Mouse (Mus musculus): ENCODE results near the gene Galnt17. TPM values are rescaled to one million over a fixed set of nuclear protein-coding genes. Genes with fewer than 3 reads are reported as not detected.

Gene Galnt17
- polyA plus RNA-seq, 1 experiment from 2014 or later, result 0.95 TPM

- Histone ChIP-seq H3K27ac (no peak overlapping the region), H3K9me3 (peaks cover 4% of the 10 kb centered on the region; the same call in 1 of the 2 replicates), H3K27me3 (ENCODE audit: insufficient read depth, poor library complexity, severe bottlenecking) (no peaks in the 10 kb centered on the region), H3K4me3 (no peak overlapping the region), H3K36me3 (no peaks in the 10 kb centered on the region), H3K4me1 (no peaks in the 10 kb centered on the region)
- 85% methylated on average over 1 of the region's 1 CpGs for WGBS
- no peak for DNase-seq (ENCODE audit: low spot score)
Measured at GRCm38 (mm10) chr5:131095635-131096034, 212.7 kb downstream of the Galnt17 start.

- no peak overlapping the region for H3K4me3 ChIP-seq
- H3K9me3 ChIP-seq, result peaks cover 4% of the 10 kb centered on the region; the same call in 1 of the 2 replicates
- no peaks in the 10 kb centered on the region for H3K4me1 ChIP-seq
- no peaks in the 10 kb centered on the region for H3K36me3 ChIP-seq
- no peak overlapping the region for H3K27ac ChIP-seq
- no peaks in the 10 kb centered on the region for H3K27me3 ChIP-seq (ENCODE audit: insufficient read depth, poor library complexity, severe bottlenecking)
- 86% methylated on average over 1 of the region's 1 CpGs for WGBS
- no peak for DNase-seq (ENCODE audit: low spot score)
Measured at GRCm38 (mm10) chr5:131094771-131095170, 213.5 kb downstream of the Galnt17 start.

DNA sequence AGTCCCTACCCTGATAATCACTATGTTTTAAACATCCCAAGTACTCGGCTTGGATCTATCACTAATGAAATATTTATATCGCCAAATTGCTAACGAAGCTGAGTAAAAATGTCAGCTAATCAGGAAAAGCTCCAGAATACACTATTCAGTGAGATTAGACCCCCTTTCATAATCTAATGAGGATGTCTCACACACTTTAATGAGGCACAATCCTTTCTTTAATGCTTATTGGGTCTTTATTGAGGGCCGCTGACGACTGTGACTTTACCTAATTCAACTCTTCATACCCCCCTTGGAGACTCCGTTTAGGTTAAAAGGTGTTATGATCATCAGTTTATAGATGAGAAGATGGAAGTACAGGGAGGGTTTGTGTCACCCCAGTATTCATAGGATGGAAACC lies 214.2 kb downstream of the Galnt17 start:
- Histone ChIP-seq H3K36me3 (no peaks in the 10 kb centered on the region), H3K9me3 (peaks cover 4% of the 10 kb centered on the region; the same call in 1 of the 2 replicates), H3K4me3 (no peak overlapping the region), H3K4me1 (no peaks in the 10 kb centered on the region), H3K27me3 (ENCODE audit: insufficient read depth, poor library complexity, severe bottlenecking) (no peaks in the 10 kb centered on the region), H3K27ac (no peak overlapping the region)
- 79% methylated on average over 6 of the region's 6 CpGs for WGBS
- DNase-seq (ENCODE audit: low spot score), result no peak

DNA sequence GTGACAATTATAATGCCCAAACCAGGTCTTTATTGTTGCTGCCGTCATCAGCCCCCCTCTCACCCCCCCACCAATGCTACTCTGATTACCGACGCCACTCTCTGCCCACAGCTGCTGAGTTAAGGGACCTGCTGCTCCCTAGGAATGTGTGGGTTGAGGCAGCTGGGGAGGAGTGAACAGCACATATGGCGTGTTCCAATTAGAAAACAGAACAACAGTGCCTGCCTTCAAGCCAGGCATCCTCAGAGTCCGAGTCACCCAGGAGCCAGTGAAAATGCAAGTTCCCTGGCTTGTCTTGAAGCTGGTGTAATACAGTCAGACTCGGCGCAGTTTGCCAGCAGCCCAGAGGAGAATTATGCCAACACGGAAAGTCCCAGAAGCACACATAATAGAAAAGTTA lies 218.4 kb downstream of the Galnt17 start:
- 62% methylated on average over 8 of the region's 8 CpGs for WGBS
- H3K4me3 ChIP-seq, result no peak overlapping the region
- H3K9me3 ChIP-seq, result no peaks in the 10 kb centered on the region
- DNase-seq (ENCODE audit: low spot score), result no peak
- H3K36me3 ChIP-seq, result no peaks in the 10 kb centered on the region
- no peak overlapping the region for H3K27ac ChIP-seq
- H3K4me1 ChIP-seq, result no peaks in the 10 kb centered on the region
- no peaks in the 10 kb centered on the region for H3K27me3 ChIP-seq (ENCODE audit: insufficient read depth, poor library complexity, severe bottlenecking)

GRCm38 (mm10) chr5:131088866-131089265 lies 219.4 kb downstream of the Galnt17 start:
- no peaks in the 10 kb centered on the region for H3K36me3 ChIP-seq
- H3K27ac ChIP-seq, result no peak overlapping the region
- 67% methylated on average over 11 of the region's 11 CpGs for WGBS
- DNase-seq (ENCODE audit: low spot score), result no peak
- H3K4me3 ChIP-seq, result no peak overlapping the region
- no peaks in the 10 kb centered on the region for H3K9me3 ChIP-seq
- no peaks in the 10 kb centered on the region for H3K4me1 ChIP-seq
- H3K27me3 ChIP-seq (ENCODE audit: insufficient read depth, poor library complexity, severe bottlenecking), result no peaks in the 10 kb centered on the region

- no peaks in the 10 kb centered on the region for H3K9me3 ChIP-seq
- DNase-seq (ENCODE audit: low spot score), result no peak
- no peak overlapping the region for H3K4me3 ChIP-seq
- no peak overlapping the region for H3K27ac ChIP-seq
- H3K36me3 ChIP-seq, result no peaks in the 10 kb centered on the region
- WGBS, result 59% methylated on average over 14 of the region's 14 CpGs
- H3K27me3 ChIP-seq (ENCODE audit: insufficient read depth, poor library complexity, severe bottlenecking), result no peaks in the 10 kb centered on the region
- no peaks in the 10 kb centered on the region for H3K4me1 ChIP-seq
Measured at GRCm38 (mm10) chr5:131083072-131083657, 225.1 kb downstream of the Galnt17 start.

DNA sequence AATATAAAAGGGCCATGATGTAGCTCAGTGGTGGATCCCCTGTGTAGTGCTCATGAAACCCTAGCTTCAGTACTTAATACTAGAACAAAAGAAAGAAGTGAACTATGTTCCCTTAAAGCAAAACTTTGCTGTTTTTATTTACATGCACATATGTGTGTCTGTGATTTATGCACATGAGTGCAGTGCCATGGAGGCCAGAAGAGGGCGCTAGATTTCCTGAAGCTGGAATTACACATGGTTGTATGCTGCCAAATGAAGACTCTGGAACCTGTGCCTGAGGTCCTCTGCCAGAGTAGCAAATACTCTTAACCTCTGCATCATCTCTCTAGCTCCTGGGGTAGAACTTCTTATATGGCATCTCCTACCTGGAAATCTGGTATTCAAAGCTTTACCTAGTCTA lies 230.6 kb downstream of the Galnt17 start:
- no peaks in the 10 kb centered on the region for H3K4me1 ChIP-seq
- no peaks in the 10 kb centered on the region for H3K9me3 ChIP-seq
- no peaks in the 10 kb centered on the region for H3K36me3 ChIP-seq
- H3K27ac ChIP-seq, result no peak overlapping the region
- H3K4me3 ChIP-seq, result no peak overlapping the region
- 48% methylated on average over 1 of the region's 1 CpGs for WGBS
- no peaks in the 10 kb centered on the region for H3K27me3 ChIP-seq (ENCODE audit: insufficient read depth, poor library complexity, severe bottlenecking)
- DNase-seq (ENCODE audit: low spot score), result no peak

GRCm38 (mm10) chr5:131075795-131076194 lies 232.5 kb downstream of the Galnt17 start:
- H3K36me3 ChIP-seq, result no peaks in the 10 kb centered on the region
- no peaks in the 10 kb centered on the region for H3K9me3 ChIP-seq
- DNase-seq (ENCODE audit: low spot score), result no peak
- H3K27ac ChIP-seq, result no peak overlapping the region
- WGBS, result 82% methylated on average over 7 of the region's 7 CpGs
- H3K4me1 ChIP-seq, result no peaks in the 10 kb centered on the region
- no peaks in the 10 kb centered on the region for H3K27me3 ChIP-seq (ENCODE audit: insufficient read depth, poor library complexity, severe bottlenecking)
- no peak overlapping the region for H3K4me3 ChIP-seq

- no peaks in the 10 kb centered on the region for H3K4me1 ChIP-seq
- H3K4me3 ChIP-seq, result no peak overlapping the region
- 79% methylated on average over 4 of the region's 4 CpGs for WGBS
- H3K9me3 ChIP-seq, result no peaks in the 10 kb centered on the region
- DNase-seq (ENCODE audit: low spot score), result no peak
- no peak overlapping the region for H3K27ac ChIP-seq
- H3K36me3 ChIP-seq, result no peaks in the 10 kb centered on the region
- H3K27me3 ChIP-seq (ENCODE audit: insufficient read depth, poor library complexity, severe bottlenecking), result no peaks in the 10 kb centered on the region
Measured at GRCm38 (mm10) chr5:131074295-131074694, 234.0 kb downstream of the Galnt17 start.

DNA sequence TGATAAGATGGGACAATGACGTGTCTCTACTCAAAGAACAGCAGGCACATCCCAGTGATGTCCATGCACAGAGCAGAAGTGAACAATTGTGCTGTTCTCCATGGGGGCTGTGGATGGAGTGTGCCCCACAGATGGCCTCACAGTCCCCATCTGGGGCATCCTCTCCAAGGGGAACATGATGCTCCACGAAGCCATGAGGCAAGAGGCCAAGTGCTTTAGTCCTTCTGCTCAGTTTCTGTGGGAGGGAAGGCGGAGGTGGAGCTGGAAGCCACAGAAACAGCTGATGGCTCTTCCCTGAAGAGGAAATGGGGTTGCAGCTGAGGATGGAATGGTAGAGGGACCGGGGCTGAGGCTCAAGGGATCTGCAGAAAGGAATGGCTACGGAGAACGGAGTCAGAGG lies 243.1 kb downstream of the Galnt17 start:
- Histone ChIP-seq H3K27ac (no peak overlapping the region), H3K36me3 (no peaks in the 10 kb centered on the region), H3K9me3 (no peaks in the 10 kb centered on the region), H3K27me3 (ENCODE audit: insufficient read depth, poor library complexity, severe bottlenecking) (no peaks in the 10 kb centered on the region), H3K4me1 (no peaks in the 10 kb centered on the region), H3K4me3 (no peak overlapping the region)
- WGBS, result 76% methylated on average over 6 of the region's 6 CpGs
- DNase-seq (ENCODE audit: low spot score), result no peak

GRCm38 (mm10) chr5:131048505-131048904 lies 259.8 kb downstream of the Galnt17 start:
- DNase-seq (ENCODE audit: low spot score), result no peak
- no peak overlapping the region for H3K27ac ChIP-seq
- 56% methylated on average over 4 of the region's 4 CpGs for whole genome bisulfite sequencing
- H3K36me3 ChIP-seq, result no peaks in the 10 kb centered on the region
- H3K27me3 ChIP-seq (ENCODE audit: insufficient read depth, poor library complexity, severe bottlenecking), result no peaks in the 10 kb centered on the region
- H3K4me1 ChIP-seq, result no peaks in the 10 kb centered on the region
- H3K4me3 ChIP-seq, result no peak overlapping the region
- H3K9me3 ChIP-seq, result no peaks in the 10 kb centered on the region

DNA sequence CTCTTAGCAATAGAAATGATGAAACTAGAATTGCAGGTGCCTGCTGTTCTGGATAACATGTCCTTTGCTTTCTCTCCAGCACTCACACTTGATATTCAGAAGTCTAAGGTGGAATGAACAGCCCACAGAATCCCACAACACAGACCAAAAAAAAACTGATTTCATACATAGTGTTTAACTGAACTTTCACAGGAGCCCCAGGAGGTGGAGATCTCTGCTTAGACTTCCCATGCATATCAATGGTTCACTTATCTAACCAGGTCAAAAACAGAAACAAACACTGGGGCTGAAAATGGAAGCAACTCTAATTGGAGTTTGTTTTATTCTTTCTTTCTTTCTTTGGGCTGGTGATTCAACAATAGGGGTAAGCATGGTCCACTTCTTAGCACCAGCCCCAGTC lies 265.2 kb downstream of the Galnt17 start:
- Histone ChIP-seq H3K36me3 (no peaks in the 10 kb centered on the region), H3K9me3 (no peaks in the 10 kb centered on the region), H3K4me1 (no peaks in the 10 kb centered on the region), H3K27me3 (ENCODE audit: insufficient read depth, poor library complexity, severe bottlenecking) (no peaks in the 10 kb centered on the region), H3K27ac (no peak overlapping the region), H3K4me3 (no peak overlapping the region)
- no peak for DNase-seq (ENCODE audit: low spot score)

DNA sequence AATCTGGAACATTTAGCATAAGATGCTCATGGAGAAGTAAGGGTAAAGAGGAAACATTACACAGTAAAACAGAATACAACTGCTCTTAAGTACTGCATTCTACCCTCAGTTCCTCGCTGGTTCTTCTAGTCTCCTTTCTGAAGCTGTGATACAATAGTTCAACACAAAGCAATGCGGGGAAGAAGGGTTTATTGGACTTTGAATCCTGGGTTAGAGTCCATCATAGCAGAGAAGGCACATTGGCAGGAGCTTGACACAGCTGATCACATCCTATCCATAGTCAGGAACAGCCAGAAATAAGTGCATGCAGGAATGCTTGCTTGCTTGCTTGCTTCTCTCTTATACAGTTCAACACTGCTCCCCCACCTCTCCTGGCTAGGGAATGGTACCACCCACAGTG lies 267.9 kb downstream of the Galnt17 start:
- Histone ChIP-seq H3K27ac (no peak overlapping the region), H3K27me3 (ENCODE audit: insufficient read depth, poor library complexity, severe bottlenecking) (no peaks in the 10 kb centered on the region), H3K4me1 (no peaks in the 10 kb centered on the region), H3K36me3 (no peaks in the 10 kb centered on the region), H3K4me3 (no peak overlapping the region), H3K9me3 (no peaks in the 10 kb centered on the region)
- DNase-seq (ENCODE audit: low spot score), result no peak
- 79% methylated on average over 2 of the region's 2 CpGs for WGBS

DNA sequence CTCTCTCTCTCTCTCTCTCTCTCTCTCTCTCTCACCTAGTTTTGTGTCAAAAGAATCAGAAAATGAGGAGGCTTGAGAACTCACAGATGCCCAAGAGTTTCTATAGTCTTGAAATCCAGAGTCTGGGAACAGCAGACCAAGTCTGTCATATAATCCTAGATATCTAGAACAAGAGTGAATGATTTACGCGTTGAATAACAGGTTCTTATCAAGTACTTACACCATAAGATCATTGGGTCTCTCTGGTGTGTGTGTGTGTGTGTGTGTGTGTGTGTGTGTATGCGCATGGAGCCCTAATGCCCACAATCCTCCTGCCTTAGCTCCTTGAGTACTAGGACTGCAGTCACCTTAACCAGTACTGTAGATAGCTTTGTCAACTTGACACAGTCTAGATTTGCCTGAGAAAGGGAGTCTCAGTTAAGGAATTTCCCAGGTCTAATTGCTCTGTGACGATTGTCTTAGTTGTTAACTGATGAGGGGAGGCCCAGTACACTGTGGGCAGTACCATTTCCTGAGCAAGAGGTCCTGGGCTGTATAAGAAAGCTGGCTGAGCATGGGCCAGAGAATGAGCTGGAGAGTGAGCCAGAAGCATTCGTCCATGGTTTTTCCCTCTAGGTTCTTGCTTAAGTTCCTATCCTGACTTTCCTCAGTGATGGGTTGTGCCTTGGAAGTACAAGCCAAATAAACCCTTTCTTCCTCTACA lies 268.5 kb downstream of the Galnt17 start:
- 78% methylated on average over 5 of the region's 5 CpGs for WGBS
- H3K4me1 ChIP-seq, result no peaks in the 10 kb centered on the region

More for the DNA sequence above, 268.5 kb downstream of the Galnt17 start:
- Histone ChIP-seq H3K36me3 (no peaks in the 10 kb centered on the region), H3K27ac (no peak overlapping the region), H3K9me3 (no peaks in the 10 kb centered on the region), H3K4me3 (no peak overlapping the region), H3K27me3 (ENCODE audit: insufficient read depth, poor library complexity, severe bottlenecking) (no peaks in the 10 kb centered on the region)
- DNase-seq (ENCODE audit: low spot score), result no peak
